Mouse (Mus musculus) ovary, adult 18-20 months (tissue): ENCODE data around the gene Coro2b.

ENCODE experiments used
- DNase-seq: peaks from one replicate; pipeline ENCODE4 v3.0.0; 2022; ENCODE audit warnings: low spot score, mixed read lengths

The Coro2b gene

GRCm38 (mm10) chr9:62539251-62539711, 2.4 kb upstream of the Coro2b start:
- DNase-seq: no peak

- DNase-seq: no peak
These were observed 1.1 kb upstream of the Coro2b start for GRCm38 (mm10) chr9:62537941-62538340.

GRCm38 (mm10) chr9:62536119-62536654, 657 bp downstream of the Coro2b start:
- DNase-seq: no peak

GRCm38 (mm10) chr9:62535566-62535965, 1.3 kb downstream of the Coro2b start:
- DNase-seq: no peak

DNA sequence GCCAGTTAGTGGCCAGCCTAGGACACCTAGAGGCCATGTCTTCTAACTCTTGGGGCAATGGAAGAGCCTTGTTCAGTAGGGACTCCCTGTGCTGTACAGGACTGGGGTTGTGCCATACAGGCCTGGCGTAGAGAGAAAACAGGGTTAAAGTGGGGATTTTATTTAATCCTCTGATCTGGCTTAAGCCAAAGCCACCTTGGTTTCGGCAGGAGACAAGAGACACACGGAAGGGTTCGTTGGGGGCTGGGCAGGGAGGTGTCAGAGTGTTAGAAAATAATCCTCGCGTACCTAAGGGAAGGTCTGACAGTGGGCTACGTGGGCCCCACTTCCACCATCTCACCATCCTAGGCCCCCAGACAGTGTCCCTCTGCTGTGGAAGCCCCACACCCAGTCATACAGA, 2.2 kb downstream of the Coro2b start:
- DNase-seq: no peak

- DNase-seq: no peak
These were observed 2.7 kb downstream of the Coro2b start for GRCm38 (mm10) chr9:62534158-62534557.

DNA sequence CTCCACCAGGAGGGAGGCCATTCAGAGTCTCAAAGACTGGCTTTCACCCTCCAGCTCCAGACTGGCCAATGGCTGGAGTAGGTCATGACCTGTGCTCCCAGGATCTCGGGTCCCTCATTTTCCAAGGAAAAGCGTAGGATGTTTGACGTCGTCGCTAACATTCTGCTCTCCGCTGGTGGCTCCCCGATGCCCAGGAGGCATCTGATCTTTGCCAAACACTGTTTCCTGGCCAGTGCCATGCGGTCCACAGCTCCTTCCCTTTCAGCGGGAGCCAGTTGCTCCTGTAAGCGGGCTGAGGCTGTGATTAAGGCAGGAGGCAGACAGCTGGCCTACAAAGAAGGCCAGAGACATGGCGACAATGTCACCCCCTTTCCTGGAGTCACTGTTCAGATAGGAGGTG, 4.0 kb downstream of the Coro2b start:
- DNase-seq: no peak

DNA sequence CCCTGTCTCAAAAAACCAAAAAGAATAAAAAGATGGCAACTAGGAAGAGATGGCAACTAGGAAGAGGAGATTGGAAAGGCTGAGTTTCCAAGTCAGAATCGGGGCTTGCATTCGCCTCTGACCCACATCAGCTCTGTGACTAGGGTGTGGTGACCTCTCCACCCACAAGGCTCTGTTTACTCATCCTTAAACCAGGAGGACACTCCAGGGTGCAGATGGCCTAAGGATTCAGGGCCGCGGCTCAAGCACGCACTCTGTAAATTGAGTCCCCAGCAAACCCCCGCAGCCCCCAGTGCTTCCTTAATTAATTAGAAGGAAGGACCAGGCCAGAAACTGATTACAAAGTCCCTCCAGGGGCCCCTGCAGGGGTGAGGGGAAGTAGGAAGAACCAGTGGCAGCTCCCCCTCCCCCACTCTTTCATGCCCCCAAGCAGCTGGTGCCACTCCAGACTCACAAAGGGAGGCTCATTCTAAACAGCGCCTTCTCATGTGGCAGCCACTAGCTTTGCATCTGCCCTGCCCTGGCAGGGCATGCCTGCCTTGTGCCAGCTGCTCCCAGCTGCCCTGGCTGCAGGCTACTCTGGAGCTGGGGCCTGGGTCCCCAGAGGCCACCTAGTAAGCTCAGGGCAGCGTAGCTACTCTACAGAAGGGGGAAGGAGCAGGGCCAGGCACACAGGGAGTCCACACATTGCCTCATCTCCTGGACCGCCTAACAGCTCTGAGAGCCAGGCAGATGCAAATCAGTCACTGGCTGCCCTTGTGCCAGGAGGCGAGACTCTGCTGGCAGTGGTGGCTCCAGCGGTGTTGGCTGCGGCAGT, 5.2 kb downstream of the Coro2b start:
- no peak for DNase-seq

GRCm38 (mm10) chr9:62528527-62528926, 8.3 kb downstream of the Coro2b start:
- DNase-seq: no peak

DNA sequence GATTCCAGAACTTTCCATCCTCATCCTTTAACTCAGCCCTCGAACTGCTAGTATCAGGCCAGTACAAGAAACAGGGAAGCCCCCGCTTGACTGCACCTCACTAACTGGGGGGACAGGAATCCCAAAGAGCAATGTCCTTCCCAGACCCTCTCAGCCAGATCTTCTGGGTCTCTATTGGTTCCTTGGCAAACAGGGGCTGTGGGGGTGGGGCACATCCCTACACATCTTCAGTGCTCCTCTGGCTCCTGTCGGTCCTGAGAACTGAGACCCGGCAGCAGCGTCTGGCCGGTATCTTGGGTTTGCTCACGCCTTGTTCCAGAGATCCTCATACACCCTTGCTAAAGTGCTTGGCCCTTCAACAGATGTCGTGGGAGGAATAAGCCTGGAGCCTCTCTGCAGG, 10.0 kb downstream of the Coro2b start:
- no peak for DNase-seq

DNA sequence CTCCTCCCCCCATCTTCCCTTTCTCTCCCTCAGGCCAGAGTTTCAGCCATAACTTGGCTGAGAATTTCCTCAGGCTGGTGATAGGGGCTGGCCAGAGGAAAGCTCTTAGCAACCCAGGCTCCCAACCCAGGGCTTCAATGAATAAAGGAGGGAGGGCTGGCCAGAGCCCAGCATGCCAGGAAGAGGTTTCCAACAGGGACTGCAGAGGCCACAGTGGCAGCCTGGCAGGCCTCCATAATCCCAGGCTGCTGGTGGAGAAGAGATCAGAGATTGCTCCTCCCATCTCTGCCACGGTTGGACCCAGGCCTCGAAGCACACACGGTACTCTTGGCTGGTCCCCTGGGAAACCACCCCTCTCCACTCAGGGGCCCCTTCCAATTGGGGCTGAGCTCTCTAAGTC, 10.4 kb downstream of the Coro2b start:
- no peak for DNase-seq

DNA sequence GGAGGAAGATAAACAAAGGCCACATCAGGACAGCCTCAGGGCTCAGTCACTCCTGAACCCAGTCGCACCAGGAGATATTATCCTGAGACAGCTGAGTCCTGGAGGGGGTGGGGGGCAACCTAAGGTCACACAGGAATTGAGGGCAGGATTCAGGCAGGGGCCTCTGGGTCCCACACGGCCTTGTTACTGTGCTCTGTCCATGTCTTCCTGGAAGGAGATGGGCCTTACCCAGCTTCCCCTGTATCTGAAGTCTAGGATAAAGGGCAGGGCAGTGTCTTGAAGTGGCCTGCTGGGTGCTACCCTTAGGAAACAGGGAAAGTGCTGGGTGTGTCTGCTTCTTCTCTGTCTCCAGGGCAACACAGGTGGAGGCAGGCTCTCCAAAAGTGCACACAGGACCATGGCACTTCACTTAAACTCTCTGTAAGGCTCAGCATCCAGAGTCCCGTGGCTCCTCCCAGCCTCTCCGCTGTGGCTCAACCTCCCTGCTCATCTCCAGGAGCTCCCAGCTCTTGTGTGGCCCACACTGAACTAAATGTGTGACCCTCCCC, 12.0 kb downstream of the Coro2b start:
- no peak for DNase-seq

- no peak for DNase-seq
These were observed 13.9 kb downstream of the Coro2b start for GRCm38 (mm10) chr9:62522791-62523471.

DNA sequence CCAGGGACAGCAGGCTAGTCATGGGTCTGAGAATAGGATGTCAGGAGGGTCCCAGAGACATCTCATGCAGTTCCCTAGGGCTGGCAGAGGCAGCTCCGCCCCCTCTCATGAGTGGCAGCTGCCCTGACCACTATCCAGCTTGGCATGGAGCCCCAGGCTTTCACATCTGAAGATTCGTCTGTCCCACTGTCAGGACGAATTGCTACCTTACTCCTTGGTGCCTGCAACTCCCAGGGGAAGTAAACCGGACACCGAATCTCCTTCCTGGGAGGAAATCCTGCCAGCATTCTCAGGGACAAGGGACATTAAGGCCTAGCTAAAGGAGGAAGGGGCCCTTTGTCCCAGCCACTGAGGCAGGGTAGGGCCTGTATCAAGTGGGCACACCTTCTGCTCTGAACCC, 14.6 kb downstream of the Coro2b start:
- DNase-seq: no peak

DNA sequence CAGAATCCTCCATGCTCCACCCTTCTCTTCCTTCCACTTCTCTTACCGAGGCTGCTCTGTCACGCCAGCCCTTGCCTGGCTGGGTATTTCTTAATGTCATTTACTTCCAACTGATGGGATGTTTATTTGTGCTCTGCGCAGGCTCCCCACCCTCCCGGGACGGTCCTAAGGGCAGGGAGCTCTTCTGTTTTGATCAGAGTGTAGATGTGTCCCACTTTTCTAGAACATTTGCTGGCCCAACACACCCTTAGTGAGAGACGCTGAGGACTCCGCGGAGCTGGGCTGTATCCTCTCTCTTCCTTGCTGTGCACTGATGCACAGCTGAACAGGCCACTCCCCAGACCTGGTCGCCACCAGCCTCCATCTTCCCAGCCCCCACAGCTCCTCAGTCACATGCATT, 15.3 kb downstream of the Coro2b start:
- DNase-seq: no peak

- DNase-seq: no peak
These were observed 15.9 kb downstream of the Coro2b start for GRCm38 (mm10) chr9:62520933-62521332.

DNA sequence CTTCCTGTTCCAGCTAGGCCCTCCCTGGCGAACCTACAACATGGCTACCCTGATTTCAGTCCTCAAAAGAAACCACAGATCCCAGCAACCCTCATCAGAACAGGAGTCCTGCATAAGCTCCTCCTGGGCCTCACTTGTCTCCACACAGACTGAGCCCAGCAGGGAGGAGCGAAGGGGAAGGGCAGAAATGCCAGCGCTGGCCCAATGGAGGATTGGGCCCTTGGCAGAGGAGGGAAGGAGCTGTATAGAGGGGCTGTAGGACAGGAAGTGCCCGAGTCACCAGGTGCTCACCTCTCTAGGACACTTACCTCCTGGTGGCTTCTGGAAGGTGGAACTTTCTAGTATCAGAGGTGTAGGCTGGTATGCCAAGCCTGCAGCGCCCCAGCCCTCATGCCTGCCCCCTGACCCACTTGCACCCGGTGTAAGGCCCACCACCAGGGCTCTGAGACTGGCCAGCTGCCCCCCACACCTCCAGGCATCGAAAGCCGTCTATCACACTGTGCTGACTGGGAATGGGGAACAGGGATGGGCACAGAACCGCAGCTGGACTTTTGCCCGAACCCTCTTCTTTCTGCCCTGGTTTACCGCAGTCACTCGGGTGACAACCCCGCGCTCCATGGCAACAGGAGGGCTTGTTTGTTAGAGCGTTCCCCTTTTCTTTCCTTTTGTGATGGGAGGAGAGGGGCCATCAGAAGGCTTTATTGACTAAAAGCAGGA, 16.9 kb downstream of the Coro2b start:
- no peak for DNase-seq

DNA sequence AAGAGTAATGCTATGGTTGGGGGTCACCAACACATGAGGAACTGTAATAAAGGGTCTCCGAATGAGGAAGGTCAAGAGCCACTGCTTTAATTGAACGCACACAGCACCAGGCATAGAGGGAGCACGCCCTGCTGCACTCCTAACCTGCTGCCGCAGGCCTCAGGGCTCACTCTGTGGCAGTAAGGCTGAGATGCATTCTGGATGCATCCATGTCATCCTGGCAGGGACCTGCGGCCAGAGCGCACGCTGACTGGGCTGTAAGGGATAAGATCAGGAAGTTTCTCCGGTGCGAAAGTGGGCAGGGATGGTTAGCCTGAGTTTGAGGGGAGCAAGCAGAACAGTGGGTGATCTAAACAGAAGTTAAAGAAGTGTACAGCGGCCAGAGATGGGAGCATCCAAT, 17.5 kb downstream of the Coro2b start:
- DNase-seq: no peak

GRCm38 (mm10) chr9:62518572-62518971, 18.3 kb downstream of the Coro2b start:
- no peak for DNase-seq

- DNase-seq: no peak
These were observed 19.5 kb downstream of the Coro2b start for GRCm38 (mm10) chr9:62517112-62517957.

GRCm38 (mm10) chr9:62515138-62515537, 21.7 kb downstream of the Coro2b start:
- DNase-seq: no peak
